Mouse (Mus musculus) liver, embryonic 14.5 days (tissue): Measurements from ENCODE around the gene Acsm2. TPM values are rescaled to one million over a fixed set of nuclear protein-coding genes. Genes with fewer than 3 reads are reported as not detected.

ENCODE experiments used
- ATAC-seq: fragments of 200-750 bp; cut with Nextera tagmentation; 2 replicates; pipeline ENCODE4 v1.8.0; 2017; ENCODE audit warnings: moderate number of reproducible peaks, mild to moderate bottlenecking, moderate library complexity; ENCODE audit not compliant: insufficient read depth
- DNase-seq, 3 experiments: peaks; one replicate each; pipeline ENCODE4 v3.0.0-alpha.2; 2012 to 2013; ENCODE audit warnings: low read depth in 3 of 3, low spot score in 3 of 3
- H3K27ac ChIP-seq: fragments of 300-500 bp; sonication (generic); 2 replicates; pipeline ENCODE4 v1.5.1; 2014; ENCODE audit warnings: moderate library complexity, mild to moderate bottlenecking, control low read depth, inconsistent platforms
- H3K27me3 ChIP-seq: fragments of 300-500 bp; sonication (generic); 2 replicates; pipeline ENCODE4 v1.6.1; 2014; ENCODE audit warnings: mild to moderate bottlenecking, low read length, moderate library complexity; ENCODE audit not compliant: control insufficient read depth, insufficient read depth
- H3K36me3 ChIP-seq: fragments of 300-500 bp; sonication (generic); replicated peaks from 2 replicates; pipeline ENCODE4 v1.6.1; 2014; ENCODE audit warnings: low read depth; ENCODE audit not compliant: control insufficient read depth, insufficient read depth
- H3K4me1 ChIP-seq, 2 experiments: fragments of 200-500 bp in 1 of 2; fragments of 300-500 bp in 1 of 2; sonication (generic) in 1 of 2; replicated peaks; 2 replicates each; pipeline ENCODE4 v1.6.1; 2012 to 2014; ENCODE audit warnings: antibody characterized with exemption in 1 of 2, inconsistent platforms in 1 of 2, low read length in 1 of 2; ENCODE audit not compliant: control insufficient read depth in 2 of 2, insufficient read depth in 2 of 2
- H3K4me2 ChIP-seq: fragments of 300-500 bp; sonication (generic); 2 replicates; pipeline ENCODE4 v1.6.1; 2014; ENCODE audit warnings: low read depth, mild to moderate bottlenecking, control low read depth, moderate library complexity
- H3K4me3 ChIP-seq, 2 experiments: fragments of 200-500 bp in 1 of 2; fragments of 300-500 bp in 1 of 2; sonication (generic) in 1 of 2; 2 replicates each; pipeline ENCODE4 v1.5.1; 2012 to 2014; ENCODE audit warnings: low read depth in 2 of 2, low read length in 2 of 2, mild to moderate bottlenecking in 2 of 2, control low read depth in 1 of 2, inconsistent platforms in 1 of 2, moderate library complexity in 1 of 2; ENCODE audit not compliant: insufficient read depth in 1 of 2
- H3K9ac ChIP-seq: fragments of 300-500 bp; sonication (generic); replicated peaks from 2 replicates; pipeline ENCODE4 v1.6.1; 2014; ENCODE audit warnings: mild to moderate bottlenecking, control low read depth, moderate library complexity
- H3K9me3 ChIP-seq: fragments of 300-500 bp; sonication (generic); 2 replicates; pipeline ENCODE4 v1.6.1; 2016; ENCODE audit warnings: low read length, mixed read lengths; ENCODE audit not compliant: control insufficient read depth
- CTCF ChIP-seq: IDR thresholded peaks from 2 replicates; pipeline ENCODE4 v1.5.1; 2016; ENCODE audit warnings: antibody characterized with exemption, low read depth, control low read depth
- EP300 ChIP-seq: IDR thresholded peaks from 2 replicates; pipeline ENCODE4 v1.6.1; 2016; ENCODE audit warnings: antibody characterized with exemption, low read depth
- WGBS: fragments of 180-500 bp; shearing (Covaris S2); extraction: QIAGEN DNeasy Blood & Tissue Kit; methylation state at CpG from one replicate; pipeline ENCODE4 v1.1.7; 2014; ENCODE audit not compliant: insufficient replicate concordance; 5-methylcytosine and 5-hydroxymethylcytosine counted together
- polyA plus RNA-seq, 2 experiments: library from polyadenylated mRNA; depleted of rRNA in 1 of 2; stranded (reverse) in 1 of 2; unstranded in 1 of 2; fragments of >200 nt; fragmentation: Nextera tagmentation in 1 of 2; extraction: Ambion mirVana in 1 of 2; gene quantifications; 2 replicates each; pipeline versions ENCODE4 v1.2.1 to v1.2.3; 2012 to 2014

Gene Acsm2
- polyA plus RNA-seq (2012; rRNA removed) (not detected in 2 replicates), polyA plus RNA-seq (2014; fragmentation: Nextera tagmentation; extraction: Ambion mirVana) (0.19 TPM in 1 of 2 replicates, not detected in the other)

- no peak within 1 kb of the TSS for H3K9ac ChIP-seq
- H3K4me2 ChIP-seq: no peak within 1 kb of the TSS
- no peaks in the 10 kb centered on the region for H3K4me1 ChIP-seq
- DNase-seq (no peak), ATAC-seq (no peak)
- no peak within 1 kb of the TSS for H3K27ac ChIP-seq
- H3K4me3 ChIP-seq: no peak within 1 kb of the TSS
- WGBS: 59% methylated on average over 1 of the region's 1 CpGs
- H3K9me3 ChIP-seq: no peaks in the 10 kb centered on the region
- TF ChIP-seq CTCF: no peak
- TF ChIP-seq EP300: no peak
- no peaks in the 10 kb centered on the region for H3K27me3 ChIP-seq
- H3K36me3 ChIP-seq: no peaks in the 10 kb centered on the region
Observed at GRCm38 (mm10) chr7:119554040-119554439, at the start of gene Acsm2. Gene Acsm2, plus strand, starts transcription at chr7:119554340.

- H3K9me3 ChIP-seq: no peaks in the 10 kb centered on the region
- no peak overlapping the region for H3K27ac ChIP-seq
- no peaks in the 10 kb centered on the region for H3K27me3 ChIP-seq
- H3K36me3 ChIP-seq: no peaks in the 10 kb centered on the region
- H3K4me1 ChIP-seq: no peaks in the 10 kb centered on the region
- H3K4me2 ChIP-seq: no peak overlapping the region
- TF ChIP-seq EP300 (no peak), CTCF (no peak)
- ATAC-seq (no peak), DNase-seq (no peak)
- WGBS: 53% methylated on average over 4 of the region's 4 CpGs
- H3K4me3 ChIP-seq: no peak overlapping the region
- H3K9ac ChIP-seq: no peak overlapping the region
Observed at GRCm38 (mm10) chr7:119511143-119511542, 43.0 kb upstream of the Acsm2 start.

- H3K27me3 ChIP-seq: no peaks in the 10 kb centered on the region
- peak; percentile 72 for TF ChIP-seq CTCF
- TF ChIP-seq EP300: no peak
- DNase-seq (no peak), ATAC-seq (no peak)
- H3K4me1 ChIP-seq: no peaks in the 10 kb centered on the region
- no peak overlapping the region for H3K4me2 ChIP-seq
- H3K27ac ChIP-seq: no peak overlapping the region
- no peaks in the 10 kb centered on the region for H3K9me3 ChIP-seq
- WGBS: 24% methylated on average over 7 of the region's 7 CpGs
- H3K36me3 ChIP-seq: no peaks in the 10 kb centered on the region
- no peak overlapping the region for H3K9ac ChIP-seq
- H3K4me3 ChIP-seq: no peak overlapping the region
Observed at GRCm38 (mm10) chr7:119513056-119513455, 41.1 kb upstream of the Acsm2 start.

GRCm38 (mm10) chr7:119515492-119516271 is 38.5 kb upstream of the Acsm2 start:
- Histone ChIP-seq H3K4me3 (no peak overlapping the region), H3K36me3 (no peaks in the 10 kb centered on the region), H3K27ac (no peak overlapping the region), H3K4me2 (no peak overlapping the region), H3K9ac (no peak overlapping the region), H3K27me3 (no peaks in the 10 kb centered on the region), H3K9me3 (no peaks in the 10 kb centered on the region), H3K4me1 (no peaks in the 10 kb centered on the region)
- WGBS: 50% methylated on average over 10 of the region's 10 CpGs
- no peak for ATAC-seq
- DNase-seq: no peak
- TF ChIP-seq CTCF: peak; percentile 66
- no peak for TF ChIP-seq EP300

GRCm38 (mm10) chr7:119516272-119516558 is 37.9 kb upstream of the Acsm2 start:
- Histone ChIP-seq H3K4me1 (no peaks in the 10 kb centered on the region), H3K4me3 (no peak overlapping the region), H3K27ac (no peak overlapping the region), H3K9me3 (no peaks in the 10 kb centered on the region), H3K36me3 (no peaks in the 10 kb centered on the region), H3K27me3 (no peaks in the 10 kb centered on the region), H3K9ac (no peak overlapping the region), H3K4me2 (no peak overlapping the region)
- DNase-seq: no peak
- ATAC-seq: no peak
- WGBS: 59% methylated on average over 7 of the region's 7 CpGs
- TF ChIP-seq CTCF (no peak), EP300 (no peak)
